Mouse (Mus musculus) layer of hippocampus, postnatal 36 days (tissue): Measurements from ENCODE around the gene Osbp. TPM values are rescaled to one million over a fixed set of nuclear protein-coding genes. Genes with fewer than 3 reads are reported as not detected.
A peak's percentile ranks its signal among the peaks of the same experiment; 100 is the strongest.
"Not testable (repeated sequence)": the region's sequence is repeated elsewhere in the genome, so short reads cannot be mapped to it uniquely, and the experiment has no call there.

Experiments
- DNase-seq, 2 experiments: peaks; one replicate each; pipeline ENCODE4 v3.0.0; 2022
- total RNA-seq, 2 experiments: library from RNA; stranded (reverse); gene quantifications; 2 replicates each; pipeline ENCODE4 v1.2.3; 2021

Gene Osbp
- total RNA-seq, result 10 to 100 TPM; 51.1 to 52.3 TPM

DNA sequence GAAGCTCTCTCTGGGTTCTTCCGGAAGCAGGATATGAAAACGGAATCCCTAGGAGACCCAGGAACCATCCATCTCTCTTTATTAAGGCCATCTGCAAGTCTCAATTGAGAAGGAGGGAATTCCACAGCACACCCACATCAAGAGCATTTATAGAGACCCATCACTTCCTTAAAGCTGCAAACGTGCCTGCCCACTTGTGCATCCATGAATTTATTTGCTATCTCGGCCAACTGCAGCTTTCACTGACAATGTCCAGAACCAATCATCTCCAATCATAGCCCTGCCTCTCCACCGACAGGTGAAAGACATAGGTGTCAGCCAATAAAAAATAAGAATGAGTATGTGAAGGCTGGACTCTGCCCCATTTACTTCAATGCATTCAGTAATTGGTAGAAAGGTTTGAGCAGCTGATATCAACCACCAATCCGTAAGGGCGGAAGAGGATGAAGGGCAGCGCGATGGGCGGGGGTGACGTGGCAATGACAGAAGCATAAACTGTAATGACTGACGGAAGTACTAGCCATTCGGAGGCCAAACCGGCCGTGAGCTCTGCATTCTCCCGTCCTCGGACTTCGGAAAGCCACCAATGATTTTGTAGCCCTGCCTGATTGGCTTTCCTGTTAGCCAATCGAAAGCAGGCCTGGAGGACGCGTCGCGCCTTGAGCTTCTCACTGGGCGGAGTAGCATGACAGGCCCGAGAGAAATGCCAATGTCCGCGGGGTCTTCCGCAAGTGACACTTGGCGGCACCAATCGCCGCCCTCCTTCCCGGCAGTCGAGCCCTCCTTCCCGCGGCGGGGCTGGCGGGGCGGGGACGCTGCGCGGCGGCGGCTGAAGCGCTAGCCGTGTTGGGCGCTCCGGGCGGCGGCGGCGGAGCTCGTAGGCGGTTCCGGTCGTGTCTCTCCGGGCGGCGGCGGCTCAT lies at the start of gene Osbp:
Gene Osbp (plus strand): TSS at position 919 of the 920 bp plus-strand sequence.
- DNase-seq, result peak; percentile 99 to 100

DNA sequence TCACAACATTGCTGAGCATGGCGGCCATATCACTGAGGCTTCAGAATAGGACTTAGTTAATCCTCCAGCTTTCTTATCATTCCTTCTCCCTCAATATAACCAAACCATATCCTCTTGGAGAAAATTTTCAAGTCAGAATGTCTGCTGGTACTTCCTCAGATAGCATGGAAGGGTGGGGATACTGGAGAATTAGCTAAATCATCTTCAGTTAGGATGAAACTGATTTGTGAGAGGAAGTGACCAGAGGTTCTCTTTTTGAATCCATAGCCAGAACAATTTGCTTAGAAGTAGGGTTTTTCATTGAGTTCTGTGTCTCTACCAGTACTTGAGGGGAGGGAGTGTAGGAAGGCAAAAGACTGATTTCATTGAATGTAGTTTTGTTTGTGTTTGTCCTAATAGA lies 43.7 kb upstream of the Osbp start:
- no peak for DNase-seq

DNA sequence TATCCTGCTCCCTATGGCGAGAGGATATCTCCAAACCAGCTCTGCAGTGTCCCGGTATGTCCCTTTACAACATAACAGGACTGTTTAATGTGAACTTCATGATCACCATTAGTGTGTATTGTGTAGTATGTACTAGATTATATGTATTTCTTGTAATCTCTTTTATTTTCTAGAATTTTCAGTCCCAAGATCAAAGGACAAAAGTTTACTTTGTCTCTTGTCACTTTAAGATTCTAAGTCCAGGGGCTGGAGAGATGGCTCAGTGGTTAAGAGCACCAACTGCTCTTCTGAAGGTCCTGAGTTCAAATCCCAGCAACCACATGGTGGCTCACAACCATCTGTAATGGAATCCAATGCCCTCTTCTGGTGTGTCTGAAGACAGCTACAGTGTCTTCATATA lies 43.2 kb upstream of the Osbp start:
- not testable (repeated sequence) for DNase-seq

DNA sequence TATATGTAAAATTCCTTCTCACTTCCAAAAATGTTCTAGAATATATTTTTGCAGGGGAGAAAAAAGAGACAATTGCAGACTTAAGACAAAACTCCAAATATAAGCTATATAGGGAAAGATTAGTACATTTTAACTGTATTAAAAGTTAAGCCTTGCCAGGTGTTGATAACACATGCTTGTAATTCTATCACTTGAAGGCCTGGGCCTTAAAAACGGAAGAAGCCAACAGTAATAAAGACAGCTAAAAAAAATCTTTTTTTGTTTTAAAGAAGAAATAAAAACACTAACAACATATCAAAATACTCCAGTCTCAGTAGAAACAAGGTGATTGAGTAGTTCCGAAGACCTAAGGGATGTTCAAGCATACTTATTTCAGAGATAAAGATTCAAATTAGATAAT lies 39.4 kb upstream of the Osbp start:
- DNase-seq, result no peak

DNA sequence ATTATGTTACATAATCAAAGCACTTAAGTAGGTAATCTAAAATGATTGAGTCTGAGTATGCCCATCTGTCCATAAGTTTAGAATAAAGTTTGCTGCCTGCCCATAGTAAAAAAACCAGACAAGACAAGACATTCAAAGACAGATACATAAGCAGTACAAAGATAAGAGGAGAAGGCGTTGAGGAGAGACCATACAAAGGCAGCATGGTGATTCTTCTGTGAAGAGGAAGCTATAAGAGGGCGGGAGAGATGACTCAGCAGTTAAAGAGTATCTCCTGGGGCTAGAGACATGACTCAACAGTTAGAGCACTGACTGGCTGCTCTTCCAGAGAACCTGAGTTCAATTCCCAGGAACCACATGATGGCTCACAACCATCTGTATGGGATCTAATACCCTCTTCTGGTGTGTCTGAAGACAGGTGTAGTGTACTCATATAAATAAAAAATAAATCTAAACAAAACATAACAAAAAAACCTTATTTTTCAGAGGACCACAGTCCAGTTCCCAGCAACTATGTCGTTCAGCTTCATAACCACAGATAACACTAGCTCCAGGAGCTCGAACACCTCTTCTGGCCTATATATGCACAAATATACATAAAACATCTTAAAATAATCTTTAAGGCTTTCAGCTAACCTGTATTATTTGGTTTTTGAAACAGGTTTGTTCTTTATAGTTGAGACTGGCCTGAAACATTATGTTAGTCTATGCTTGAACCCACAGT lies 37.6 kb upstream of the Osbp start:
- DNase-seq, result no peak

DNA sequence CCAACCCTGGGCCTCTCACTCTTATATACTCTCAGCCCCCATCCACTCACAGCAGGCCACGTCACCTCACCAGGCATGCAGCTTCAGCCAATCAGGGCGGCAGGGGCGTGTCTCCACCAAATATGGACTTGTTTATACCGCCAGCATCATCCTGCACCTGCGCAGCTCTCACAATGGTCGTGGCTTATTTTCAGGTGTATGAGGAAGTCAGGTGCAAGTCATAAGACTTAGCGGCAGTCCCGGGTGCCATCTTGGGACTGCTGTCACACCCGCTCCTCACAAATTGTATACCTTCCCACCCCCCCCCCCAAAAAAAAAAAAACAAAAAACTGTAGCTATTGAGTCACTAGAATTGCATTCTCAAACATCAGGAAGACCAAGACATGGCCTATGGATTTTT lies 19.3 kb upstream of the Osbp start:
- DNase-seq, result not testable (repeated sequence)

DNA sequence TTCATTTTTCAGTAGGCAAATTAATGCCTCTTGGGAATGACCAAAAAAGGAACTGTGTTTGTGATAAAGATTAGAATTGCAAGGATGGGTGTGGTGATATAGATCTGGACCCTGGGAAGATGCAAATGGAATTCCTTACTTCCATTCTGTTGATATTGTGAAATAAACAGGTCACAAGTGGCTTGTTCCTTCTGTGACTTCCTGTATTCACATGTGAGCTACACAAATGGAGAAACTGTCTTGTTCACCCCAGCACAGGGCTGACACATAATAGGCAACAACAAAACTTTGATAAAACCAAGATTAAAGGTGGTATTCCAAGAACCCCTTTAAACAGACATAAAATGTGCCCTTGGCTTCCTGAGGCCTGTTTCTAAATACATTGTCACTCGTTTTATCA lies 15.9 kb upstream of the Osbp start:
- no peak for DNase-seq

DNA sequence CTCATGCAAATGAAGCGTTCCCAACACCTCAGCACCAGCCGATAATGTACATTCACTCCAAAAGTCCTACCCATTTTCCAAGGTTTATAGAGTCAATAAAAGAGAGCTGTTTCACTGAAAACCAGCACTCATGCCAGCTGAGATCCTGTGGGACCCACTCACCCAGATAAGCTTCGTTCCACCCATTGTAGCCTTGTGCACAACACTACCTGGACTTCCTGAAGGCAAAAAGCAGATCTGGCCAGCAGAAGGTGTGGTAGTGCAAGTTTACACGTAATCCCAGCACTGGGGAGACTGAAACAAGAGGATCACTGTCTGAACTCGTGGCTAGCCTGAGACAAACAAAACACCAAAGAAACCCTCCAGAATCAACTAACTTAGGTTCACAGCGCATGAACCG lies 15.0 kb upstream of the Osbp start:
- no peak for DNase-seq

- DNase-seq, result no peak
These were observed 11.5 kb upstream of the Osbp start for GRCm38 (mm10) chr19:11954206-11954605.

GRCm38 (mm10) chr19:11956636-11957035 lies 9.1 kb upstream of the Osbp start:
- DNase-seq, result no peak

GRCm38 (mm10) chr19:11957396-11957795 lies 8.3 kb upstream of the Osbp start:
- DNase-seq, result no peak

DNA sequence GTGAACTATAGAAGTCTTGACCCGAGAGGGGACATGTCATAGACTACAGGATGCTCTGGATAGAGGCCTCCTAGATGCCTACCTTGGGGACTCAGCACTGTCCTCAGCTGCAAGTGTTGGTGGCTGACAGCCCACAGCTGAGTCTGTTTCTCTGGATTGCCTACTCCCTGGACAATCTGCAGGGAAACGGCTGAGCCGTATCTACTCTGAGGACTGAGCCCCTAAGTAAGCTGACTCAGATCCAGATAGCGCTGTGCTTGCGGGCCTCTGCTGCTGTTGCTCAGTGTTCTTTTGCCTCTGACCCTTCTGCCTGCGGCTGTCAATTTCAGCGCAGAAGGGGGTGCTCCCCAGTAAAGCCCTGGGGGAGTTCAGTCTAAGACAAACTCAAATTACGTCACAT lies 7.9 kb upstream of the Osbp start:
- no peak for DNase-seq

DNA sequence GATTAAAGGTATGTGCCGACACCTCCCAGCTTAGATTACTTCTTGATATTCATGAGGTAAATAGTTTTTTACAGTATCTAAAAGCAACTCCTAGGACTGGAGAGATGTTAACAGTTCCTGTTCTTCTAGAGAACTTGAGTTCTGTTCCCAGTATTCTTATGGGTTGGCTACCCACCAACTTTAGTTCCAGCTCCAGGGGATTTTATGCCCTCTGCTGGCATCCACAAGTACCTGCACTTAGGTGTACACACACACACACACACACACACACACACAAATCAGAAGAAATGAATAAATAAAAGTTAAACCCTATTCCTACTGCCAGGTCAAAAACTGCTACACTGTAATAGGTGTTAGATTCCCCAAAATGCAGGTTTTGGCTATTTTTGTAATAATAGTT lies 1.5 kb upstream of the Osbp start:
- DNase-seq, result no peak

- peak; percentile 55 to 59 for DNase-seq
These were observed 478 bp downstream of the Osbp start for GRCm38 (mm10) chr19:11966201-11966636.

DNA sequence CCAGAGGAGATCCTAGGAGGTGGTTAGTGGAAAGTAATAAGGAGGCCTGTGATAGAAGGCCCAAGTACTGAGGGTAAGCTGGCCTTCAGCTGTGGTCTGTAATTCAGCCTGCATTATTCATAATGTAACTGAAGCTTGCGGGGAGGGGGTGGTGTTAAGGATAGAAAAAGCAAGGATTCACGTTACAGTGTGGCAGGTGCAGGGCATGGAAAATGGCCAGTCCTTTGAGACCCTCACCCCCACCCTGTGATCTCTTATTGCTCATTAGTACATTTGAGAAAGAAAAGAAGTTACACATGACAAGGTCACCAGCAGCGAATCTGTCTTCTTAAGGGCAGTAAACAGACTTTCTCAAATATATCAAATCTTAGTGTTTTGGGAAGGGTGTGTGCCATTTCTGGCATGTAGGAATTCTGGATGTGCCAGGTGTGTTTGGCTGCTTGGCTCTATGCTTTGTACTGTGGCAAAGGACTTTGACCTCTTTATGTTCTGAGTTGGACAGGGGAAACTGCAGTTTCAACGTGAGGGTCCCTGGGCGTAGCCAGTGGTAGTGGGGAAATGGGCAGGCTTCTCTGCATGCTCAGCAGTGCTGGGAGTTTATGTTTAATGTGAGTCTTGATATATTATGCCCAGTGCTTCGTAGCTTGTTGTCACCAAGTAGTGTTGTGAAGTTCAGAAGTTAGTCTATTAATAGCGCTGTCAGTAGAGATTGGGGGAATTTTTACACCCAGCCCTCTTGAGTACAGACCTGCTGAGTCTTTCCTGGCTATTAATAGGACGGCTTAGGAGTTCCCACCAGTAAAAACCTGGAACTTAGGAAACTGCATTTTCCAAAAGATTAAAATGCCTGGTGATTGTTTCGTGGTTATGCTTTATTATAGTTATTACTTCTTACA lies 3.7 kb downstream of the Osbp start:
- DNase-seq, result no peak

DNA sequence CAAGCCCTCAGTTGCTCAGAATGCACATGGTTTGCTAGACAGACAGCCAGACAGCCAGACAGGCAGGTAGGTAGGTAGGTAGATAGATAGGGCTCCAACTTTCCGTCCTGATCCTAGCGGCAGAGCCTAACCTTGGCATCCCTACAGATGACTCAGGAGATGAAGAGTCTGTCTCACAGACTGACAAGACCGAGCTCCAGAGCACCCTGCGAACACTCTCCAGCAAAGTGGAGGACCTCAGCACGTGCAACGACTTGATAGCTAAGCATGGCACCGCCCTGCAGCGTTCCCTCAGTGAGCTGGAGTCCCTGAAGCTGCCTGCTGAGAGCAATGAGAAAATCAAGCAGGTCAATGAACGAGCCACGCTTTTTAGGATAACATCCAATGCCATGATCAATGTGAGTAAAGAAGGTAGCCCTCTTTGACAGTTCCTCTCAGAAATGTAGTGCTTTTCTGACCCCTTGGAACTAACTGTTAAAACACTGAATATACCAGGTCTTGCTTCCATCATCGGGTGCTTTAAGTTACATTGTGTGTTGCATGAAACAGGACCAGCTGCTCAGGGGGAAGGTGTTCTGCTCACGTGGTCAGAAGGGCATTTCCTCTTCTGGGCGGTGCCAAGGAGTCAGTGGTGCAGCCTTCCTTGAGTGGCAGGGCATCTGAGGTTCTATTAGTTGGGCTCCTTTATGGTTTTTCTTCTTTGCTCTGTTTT lies 7.9 kb downstream of the Osbp start:
- no peak for DNase-seq

GRCm38 (mm10) chr19:11974223-11974540 lies 8.4 kb downstream of the Osbp start:
- DNase-seq, result no peak

DNA sequence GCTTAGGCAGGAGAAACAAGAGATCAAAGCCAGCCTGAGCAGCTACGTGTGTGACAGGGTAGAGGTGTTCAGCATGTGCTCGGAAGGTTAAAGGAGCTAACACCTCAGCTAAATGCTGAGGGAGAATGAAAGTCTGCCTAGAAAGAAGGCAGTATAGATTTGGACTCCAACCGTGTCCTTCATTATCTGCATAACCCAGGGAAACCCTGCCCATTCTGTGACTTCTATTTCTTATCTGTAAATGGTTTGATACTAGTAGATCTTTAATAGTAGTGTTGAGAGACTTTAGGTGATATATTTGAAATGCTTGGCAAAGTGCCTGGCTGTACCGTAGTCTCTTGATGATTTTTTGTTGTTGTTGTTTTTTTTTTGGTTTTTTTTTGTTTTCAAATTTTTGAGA lies 9.9 kb downstream of the Osbp start:
- DNase-seq, result no peak

GRCm38 (mm10) chr19:11977363-11977762 lies 11.6 kb downstream of the Osbp start:
- DNase-seq, result no peak

GRCm38 (mm10) chr19:11980471-11980870 lies 14.7 kb downstream of the Osbp start:
- DNase-seq, result no peak

GRCm38 (mm10) chr19:11984614-11985013 lies 18.9 kb downstream of the Osbp start:
- DNase-seq, result not testable (repeated sequence)

- DNase-seq, result no peak
These were observed 22.1 kb downstream of the Osbp start for GRCm38 (mm10) chr19:11987841-11988240.
